Mouse (Mus musculus): Measurements from ENCODE around the gene Agl. TPM values are rescaled to one million over a fixed set of nuclear protein-coding genes. Genes with fewer than 3 reads are reported as not detected.

Gene Agl
- polyA plus RNA-seq, 1 experiment from 2014 or later = 12.6 TPM

- no peaks in the 10 kb centered on the region for H3K36me3 ChIP-seq (ENCODE audit: control insufficient read depth, insufficient read depth, low read length)
- no peak overlapping the region for H3K27ac ChIP-seq (ENCODE audit: low read length)
- H3K4me2 ChIP-seq (ENCODE audit: low read length) = no peak overlapping the region
- no peaks in the 10 kb centered on the region for H3K9me3 ChIP-seq (replicated peaks; ENCODE audit: control insufficient read depth, low read length, poor library complexity, severe bottlenecking)
- ATAC-seq = no peak
- H3K9ac ChIP-seq (ENCODE audit: low read depth, low read length) = no peak overlapping the region
- no peak overlapping the region for H3K4me3 ChIP-seq (ENCODE audit: low read depth, low read length)
- H3K27me3 ChIP-seq (ENCODE audit: control insufficient read depth, insufficient read depth, low read depth, low read length) = no peaks in the 10 kb centered on the region
- WGBS = 90% methylated on average over 3 of the region's 3 CpGs
- peaks cover 13% of the 10 kb centered on the region for H3K4me1 ChIP-seq (ENCODE audit: control insufficient read depth, insufficient read depth, low read length)
Measured at GRCm38 (mm10) chr3:116805866-116806265, 2.1 kb downstream of the Agl start.

DNA sequence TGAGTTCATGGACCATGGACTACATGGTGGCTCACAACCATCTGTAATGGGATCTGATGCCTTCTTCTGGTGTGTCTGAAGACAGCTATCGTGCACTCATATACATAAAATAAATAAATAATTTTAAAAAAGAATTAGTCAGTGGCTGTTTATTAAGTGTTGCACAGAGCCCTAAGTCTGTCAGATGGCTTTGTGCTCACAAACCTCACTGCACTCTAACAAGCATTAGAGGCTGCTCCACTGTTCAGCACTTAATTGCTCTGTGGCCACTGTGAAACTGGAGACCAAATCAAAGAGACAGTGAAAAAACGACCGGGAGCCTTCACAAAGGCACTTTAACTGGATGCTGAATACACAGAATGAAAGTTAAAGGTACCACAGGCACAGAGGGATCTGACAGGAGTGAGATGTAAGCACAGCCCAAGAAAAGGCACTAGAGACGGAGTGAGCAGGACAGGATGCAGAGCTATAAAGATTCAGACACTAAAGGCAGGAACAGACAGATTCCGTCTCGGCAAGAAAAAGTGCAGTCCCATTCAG, 3.1 kb downstream of the Agl start:
- ATAC-seq = no peak
- peaks cover 13% of the 10 kb centered on the region for H3K4me1 ChIP-seq (ENCODE audit: control insufficient read depth, insufficient read depth, low read length)
- no peaks in the 10 kb centered on the region for H3K9me3 ChIP-seq (replicated peaks; ENCODE audit: control insufficient read depth, low read length, poor library complexity, severe bottlenecking)
- H3K27ac ChIP-seq (ENCODE audit: low read length) = no peak overlapping the region
- H3K27me3 ChIP-seq (ENCODE audit: control insufficient read depth, insufficient read depth, low read depth, low read length) = no peaks in the 10 kb centered on the region
- 56% methylated on average over 6 of the region's 6 CpGs for WGBS
- H3K4me3 ChIP-seq (ENCODE audit: low read depth, low read length) = no peak overlapping the region
- H3K9ac ChIP-seq (ENCODE audit: low read depth, low read length) = no peak overlapping the region
- no peaks in the 10 kb centered on the region for H3K36me3 ChIP-seq (ENCODE audit: control insufficient read depth, insufficient read depth, low read length)
- H3K4me2 ChIP-seq (ENCODE audit: low read length) = no peak overlapping the region

GRCm38 (mm10) chr3:116801755-116802154, 6.2 kb downstream of the Agl start:
- no peak overlapping the region for H3K27ac ChIP-seq (ENCODE audit: low read length)
- H3K9ac ChIP-seq (ENCODE audit: low read depth, low read length) = no peak overlapping the region
- H3K4me3 ChIP-seq (ENCODE audit: low read depth, low read length) = no peak overlapping the region
- 79% methylated on average over 8 of the region's 8 CpGs for WGBS
- no peaks in the 10 kb centered on the region for H3K9me3 ChIP-seq (replicated peaks; ENCODE audit: control insufficient read depth, low read length, poor library complexity, severe bottlenecking)
- no peaks in the 10 kb centered on the region for H3K27me3 ChIP-seq (ENCODE audit: control insufficient read depth, insufficient read depth, low read depth, low read length)
- H3K4me2 ChIP-seq (ENCODE audit: low read length) = no peak overlapping the region
- peaks cover 6% of the 10 kb centered on the region for H3K4me1 ChIP-seq (ENCODE audit: control insufficient read depth, insufficient read depth, low read length)
- no peak for ATAC-seq
- H3K36me3 ChIP-seq (ENCODE audit: control insufficient read depth, insufficient read depth, low read length) = peaks cover 10% of the 10 kb centered on the region

DNA sequence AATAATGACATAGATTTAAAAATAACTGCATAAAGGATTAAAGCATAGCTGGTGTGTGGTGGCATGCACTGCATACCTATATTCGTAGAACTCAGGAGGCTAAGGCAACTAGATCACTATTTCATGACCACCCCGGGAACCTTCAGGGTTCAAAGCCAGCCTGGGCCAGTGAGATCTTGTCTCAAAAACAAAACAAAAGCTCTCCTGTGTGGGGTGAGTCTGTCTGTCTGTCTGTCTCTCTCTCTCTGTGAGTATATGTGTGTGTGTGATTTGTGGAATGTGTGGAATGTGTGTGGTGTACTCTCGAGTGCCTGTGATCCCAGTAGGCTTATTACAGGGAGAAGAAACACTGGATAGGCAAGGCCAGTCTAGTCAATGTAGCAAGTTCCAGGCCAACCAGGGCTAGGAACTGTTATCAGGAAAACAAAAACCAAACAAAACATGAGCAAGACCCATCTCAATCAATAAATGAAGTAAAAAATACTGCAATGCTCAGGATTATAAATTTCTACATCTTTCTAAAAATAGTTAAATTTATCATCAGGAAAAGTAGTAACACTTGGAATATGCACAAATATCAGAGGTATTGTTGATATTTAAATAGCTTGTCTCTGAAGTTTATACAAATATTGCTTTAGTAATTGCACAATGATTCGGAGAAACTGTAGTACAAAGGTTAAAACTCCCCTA, 9.0 kb downstream of the Agl start:
- Histone ChIP-seq H3K27me3 (ENCODE audit: control insufficient read depth, insufficient read depth, low read depth, low read length) (no peaks in the 10 kb centered on the region), H3K9ac (ENCODE audit: low read depth, low read length) (no peak overlapping the region), H3K9me3 (replicated peaks; ENCODE audit: control insufficient read depth, low read length, poor library complexity, severe bottlenecking) (no peaks in the 10 kb centered on the region), H3K4me3 (ENCODE audit: low read depth, low read length) (no peak overlapping the region), H3K27ac (ENCODE audit: low read length) (no peak overlapping the region), H3K4me2 (ENCODE audit: low read length) (no peak overlapping the region), H3K36me3 (ENCODE audit: control insufficient read depth, insufficient read depth, low read length) (peaks cover 10% of the 10 kb centered on the region), H3K4me1 (ENCODE audit: control insufficient read depth, insufficient read depth, low read length) (no peaks in the 10 kb centered on the region)
- 80% methylated on average over 4 of the region's 4 CpGs for WGBS
- ATAC-seq = no peak

GRCm38 (mm10) chr3:116788851-116789250, 19.1 kb downstream of the Agl start:
- H3K4me2 ChIP-seq (ENCODE audit: low read length) = no peak overlapping the region
- no peaks in the 10 kb centered on the region for H3K27me3 ChIP-seq (ENCODE audit: control insufficient read depth, insufficient read depth, low read depth, low read length)
- WGBS = 89% methylated on average over 5 of the region's 5 CpGs
- no peak for ATAC-seq
- no peaks in the 10 kb centered on the region for H3K9me3 ChIP-seq (replicated peaks; ENCODE audit: control insufficient read depth, low read length, poor library complexity, severe bottlenecking)
- no peak overlapping the region for H3K9ac ChIP-seq (ENCODE audit: low read depth, low read length)
- no peaks in the 10 kb centered on the region for H3K4me1 ChIP-seq (ENCODE audit: control insufficient read depth, insufficient read depth, low read length)
- peaks cover 38% of the 10 kb centered on the region for H3K36me3 ChIP-seq (ENCODE audit: control insufficient read depth, insufficient read depth, low read length)
- H3K27ac ChIP-seq (ENCODE audit: low read length) = no peak overlapping the region
- H3K4me3 ChIP-seq (ENCODE audit: low read depth, low read length) = no peak overlapping the region

DNA sequence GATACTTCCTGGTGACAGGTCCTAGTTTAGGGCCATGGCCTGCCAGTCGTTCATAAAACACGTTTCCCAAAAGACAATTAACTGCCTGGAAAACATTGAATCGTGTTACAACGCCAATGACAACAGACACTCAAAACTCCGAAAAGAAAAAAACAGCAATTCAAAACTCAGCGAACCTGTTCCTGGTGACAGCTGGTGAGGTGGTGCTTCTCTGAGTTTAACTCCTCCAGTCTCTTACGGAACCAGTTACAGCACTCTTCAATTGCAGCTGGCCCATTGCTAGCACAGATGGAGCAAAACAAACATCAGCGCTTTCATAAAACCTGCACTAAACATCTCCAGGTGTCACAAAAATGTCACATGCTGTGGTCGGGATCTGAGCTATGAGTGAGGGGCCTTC, 21.4 kb downstream of the Agl start:
- no peaks in the 10 kb centered on the region for H3K9me3 ChIP-seq (replicated peaks; ENCODE audit: control insufficient read depth, low read length, poor library complexity, severe bottlenecking)
- 90% methylated on average over 9 of the region's 9 CpGs for WGBS
- H3K4me1 ChIP-seq (ENCODE audit: control insufficient read depth, insufficient read depth, low read length) = no peaks in the 10 kb centered on the region
- H3K4me3 ChIP-seq (ENCODE audit: low read depth, low read length) = no peak overlapping the region
- no peak overlapping the region for H3K9ac ChIP-seq (ENCODE audit: low read depth, low read length)
- H3K27me3 ChIP-seq (ENCODE audit: control insufficient read depth, insufficient read depth, low read depth, low read length) = no peaks in the 10 kb centered on the region
- ATAC-seq = no peak
- no peak overlapping the region for H3K4me2 ChIP-seq (ENCODE audit: low read length)
- no peak overlapping the region for H3K27ac ChIP-seq (ENCODE audit: low read length)
- H3K36me3 ChIP-seq (ENCODE audit: control insufficient read depth, insufficient read depth, low read length) = peaks cover 42% of the 10 kb centered on the region

DNA sequence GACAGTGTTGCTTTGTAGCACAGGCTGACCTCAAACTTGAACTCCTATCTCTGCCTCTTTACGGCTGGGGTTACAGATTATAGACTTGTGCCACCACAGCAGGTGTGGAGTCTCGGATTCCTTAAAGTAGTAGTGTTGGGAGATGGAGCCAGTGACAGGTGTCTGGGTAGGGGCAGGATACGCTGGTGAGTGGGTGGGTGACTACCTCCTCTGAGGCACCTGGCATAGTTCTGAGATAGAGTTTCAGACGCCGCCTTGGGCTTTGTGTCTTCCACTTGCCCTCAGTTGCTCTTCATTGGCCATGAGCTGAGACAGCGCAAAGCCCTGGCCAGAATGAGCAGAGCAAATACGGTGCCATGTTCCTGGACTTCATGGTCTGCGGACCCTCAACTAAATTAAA, 22.1 kb downstream of the Agl start:
- Histone ChIP-seq H3K4me2 (ENCODE audit: low read length) (no peak overlapping the region), H3K9ac (ENCODE audit: low read depth, low read length) (no peak overlapping the region), H3K9me3 (replicated peaks; ENCODE audit: control insufficient read depth, low read length, poor library complexity, severe bottlenecking) (no peaks in the 10 kb centered on the region), H3K4me3 (ENCODE audit: low read depth, low read length) (no peak overlapping the region), H3K4me1 (ENCODE audit: control insufficient read depth, insufficient read depth, low read length) (no peaks in the 10 kb centered on the region), H3K27me3 (ENCODE audit: control insufficient read depth, insufficient read depth, low read depth, low read length) (no peaks in the 10 kb centered on the region), H3K36me3 (ENCODE audit: control insufficient read depth, insufficient read depth, low read length) (peaks cover 43% of the 10 kb centered on the region), H3K27ac (ENCODE audit: low read length) (no peak overlapping the region)
- WGBS = 98% methylated on average over 8 of the region's 8 CpGs
- ATAC-seq = no peak

DNA sequence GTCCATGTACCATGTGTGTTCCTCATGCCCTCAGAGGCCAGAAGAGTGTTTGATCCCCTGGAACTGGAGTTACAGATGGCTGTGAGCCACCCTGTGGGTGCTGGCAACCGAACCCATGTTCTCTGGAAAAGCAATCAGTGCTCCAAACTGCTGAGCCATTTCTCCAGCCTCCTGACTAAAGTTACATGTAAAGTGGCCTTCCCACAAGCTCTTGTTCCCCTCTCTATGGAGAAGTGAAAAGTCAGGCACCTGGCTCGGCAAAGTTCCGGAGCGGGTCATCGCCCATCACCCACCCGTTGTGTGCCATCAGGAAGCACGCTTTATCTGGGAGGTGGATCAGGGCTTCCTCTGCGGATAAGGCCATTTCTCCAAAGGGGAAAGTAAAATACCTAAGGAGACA, 23.2 kb downstream of the Agl start:
- no peaks in the 10 kb centered on the region for H3K27me3 ChIP-seq (ENCODE audit: control insufficient read depth, insufficient read depth, low read depth, low read length)
- H3K9ac ChIP-seq (ENCODE audit: low read depth, low read length) = no peak overlapping the region
- peaks cover 46% of the 10 kb centered on the region for H3K36me3 ChIP-seq (ENCODE audit: control insufficient read depth, insufficient read depth, low read length)
- no peaks in the 10 kb centered on the region for H3K4me1 ChIP-seq (ENCODE audit: control insufficient read depth, insufficient read depth, low read length)
- ATAC-seq = no peak
- H3K4me3 ChIP-seq (ENCODE audit: low read depth, low read length) = no peak overlapping the region
- no peaks in the 10 kb centered on the region for H3K9me3 ChIP-seq (replicated peaks; ENCODE audit: control insufficient read depth, low read length, poor library complexity, severe bottlenecking)
- H3K27ac ChIP-seq (ENCODE audit: low read length) = no peak overlapping the region
- 96% methylated on average over 8 of the region's 8 CpGs for WGBS
- H3K4me2 ChIP-seq (ENCODE audit: low read length) = no peak overlapping the region

- peaks cover 48% of the 10 kb centered on the region for H3K36me3 ChIP-seq (ENCODE audit: control insufficient read depth, insufficient read depth, low read length)
- no peak for ATAC-seq
- no peak overlapping the region for H3K27ac ChIP-seq (ENCODE audit: low read length)
- H3K9me3 ChIP-seq (replicated peaks; ENCODE audit: control insufficient read depth, low read length, poor library complexity, severe bottlenecking) = no peaks in the 10 kb centered on the region
- 96% methylated on average over 12 of the region's 12 CpGs for WGBS
- no peak overlapping the region for H3K4me3 ChIP-seq (ENCODE audit: low read depth, low read length)
- H3K4me2 ChIP-seq (ENCODE audit: low read length) = no peak overlapping the region
- no peaks in the 10 kb centered on the region for H3K27me3 ChIP-seq (ENCODE audit: control insufficient read depth, insufficient read depth, low read depth, low read length)
- H3K4me1 ChIP-seq (ENCODE audit: control insufficient read depth, insufficient read depth, low read length) = no peaks in the 10 kb centered on the region
- no peak overlapping the region for H3K9ac ChIP-seq (ENCODE audit: low read depth, low read length)
Measured at GRCm38 (mm10) chr3:116784290-116784689, 23.7 kb downstream of the Agl start.

Data from midbrain, embryonic 16.5 days (tissue).